Mouse (Mus musculus): Measurements from ENCODE around the gene Usp34.

DNA sequence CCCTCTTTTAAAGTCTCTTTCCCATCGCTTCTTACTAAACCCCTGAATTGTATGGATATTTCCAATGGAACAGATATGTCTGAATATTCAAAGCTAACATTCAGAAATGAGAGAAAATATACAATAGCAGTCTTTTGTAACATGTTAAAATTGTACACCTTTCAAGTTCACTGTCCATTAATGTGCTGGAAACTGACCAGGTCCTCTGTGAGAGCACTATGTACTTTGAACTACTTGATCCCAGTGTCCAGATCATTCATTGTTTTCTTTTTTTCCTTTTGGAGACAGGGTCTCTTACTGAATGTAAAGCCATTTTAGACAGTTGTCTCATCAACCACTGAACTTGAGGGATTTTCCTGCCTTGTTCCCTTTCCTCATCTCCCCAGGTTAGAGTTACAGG, 3.6 kb upstream of the Usp34 start:
- no peak for TF ChIP-seq ZMIZ1 (IDR thresholded peaks at IDR 0.05; ENCODE audit: low read depth, low read length)
- no peak for TF ChIP-seq MEF2A (IDR thresholded peaks at IDR 0.05; ENCODE audit: borderline replicate concordance, low read depth, low read length)
- no peak for TF ChIP-seq TCF12 (IDR thresholded peaks at IDR 0.05; ENCODE audit: low read depth, low read length)
- TF ChIP-seq MAX (IDR thresholded peaks at IDR 0.05; ENCODE audit: low read length): no peak
- TF ChIP-seq POLR2AphosphoS2 (IDR thresholded peaks at IDR 0.05; ENCODE audit: low read depth, low read length): no peak
- no peak for TF ChIP-seq POLR2A (IDR thresholded peaks at IDR 0.05; ENCODE audit: low read depth, low read length)
- TF ChIP-seq MAFK (IDR thresholded peaks at IDR 0.05; ENCODE audit: insufficient replicate concordance, low read length): no peak
- no peak for TF ChIP-seq RCOR1 (conservative IDR thresholded peaks at IDR 0.05; ENCODE audit: low read depth, low read length)
